Mouse (Mus musculus) neural tube, embryonic 13.5 days (tissue): Measurements from ENCODE around the gene Cryab. TPM values are rescaled to one million over a fixed set of nuclear protein-coding genes. Genes with fewer than 3 reads are reported as not detected.

Experiments
- polyA plus RNA-seq: library from polyadenylated mRNA; unstranded; fragments of >200 nt; fragmentation: Nextera tagmentation; extraction: Ambion mirVana; gene quantifications from 2 replicates; pipeline ENCODE4 v1.2.1, GENCODE M21; 2015

The Cryab gene
- polyA plus RNA-seq, 1 experiment from 2014 or later, result 15.3 TPM

Other genes starting within 250 kb of the Cryab start
- gene Pts, start 222.6 kb upstream of the Cryab start, polyA plus RNA-seq, result 104 and 128 TPM in 2 replicates
- 15.7 and 17.1 TPM in 2 replicates for gene Il18, start 196.5 kb upstream of the Cryab start, polyA plus RNA-seq
- gene Bco2, start 196.1 kb upstream of the Cryab start, polyA plus RNA-seq, result 0.28 and 0.35 TPM in 2 replicates
- not detected in 2 replicates for gene Tex12, start 190.0 kb upstream of the Cryab start, polyA plus RNA-seq
- gene Sdhd, start 147.5 kb upstream of the Cryab start, polyA plus RNA-seq, result 229 and 243 TPM in 2 replicates
- gene Timm8b, start 147.4 kb upstream of the Cryab start, polyA plus RNA-seq, result 366 and 422 TPM in 2 replicates
- gene Pih1d2, start 134.0 kb upstream of the Cryab start, polyA plus RNA-seq, result 5.2 and 5.8 TPM in 2 replicates
- gene Nkapd1, start 133.9 kb upstream of the Cryab start, polyA plus RNA-seq, result 24.6 and 25.7 TPM in 2 replicates
- 48.9 and 50.8 TPM in 2 replicates for gene Dlat, start 91.5 kb upstream of the Cryab start, polyA plus RNA-seq
- 31.8 TPM in 2 replicates for gene Dixdc1, start 11.8 kb upstream of the Cryab start, polyA plus RNA-seq
- gene 2310030G06Rik, start 4.8 kb upstream of the Cryab start, polyA plus RNA-seq, result 1.7 and 2.3 TPM in 2 replicates
- gene Hspb2, start 1.0 kb downstream of the Cryab start, polyA plus RNA-seq, result 2.4 and 4.5 TPM in 2 replicates
- 8.9 and 12.9 TPM in 2 replicates for gene Fdxacb1, start 16.9 kb downstream of the Cryab start, polyA plus RNA-seq
- gene Alg9, start 23.7 kb downstream of the Cryab start, polyA plus RNA-seq, result 49.2 and 54.9 TPM in 2 replicates
- 56.7 and 61.4 TPM in 2 replicates for gene 1110032A03Rik, start 24.2 kb downstream of the Cryab start, polyA plus RNA-seq
- 52.0 and 57.6 TPM in 2 replicates for gene Ppp2r1b, start 94.0 kb downstream of the Cryab start, polyA plus RNA-seq